Mouse (Mus musculus): ENCODE measurements at regions not wholly inside any gene's neighbourhood (a gene's known extent, or its start where the extent isn't known, plus 50 kb on each side); places are given as distances from the start of the nearest gene placed in this dataset.
"Not testable (repeated sequence)": the region's sequence is repeated elsewhere in the genome, so short reads cannot be mapped to it uniquely, and the experiment has no call there.

DNA sequence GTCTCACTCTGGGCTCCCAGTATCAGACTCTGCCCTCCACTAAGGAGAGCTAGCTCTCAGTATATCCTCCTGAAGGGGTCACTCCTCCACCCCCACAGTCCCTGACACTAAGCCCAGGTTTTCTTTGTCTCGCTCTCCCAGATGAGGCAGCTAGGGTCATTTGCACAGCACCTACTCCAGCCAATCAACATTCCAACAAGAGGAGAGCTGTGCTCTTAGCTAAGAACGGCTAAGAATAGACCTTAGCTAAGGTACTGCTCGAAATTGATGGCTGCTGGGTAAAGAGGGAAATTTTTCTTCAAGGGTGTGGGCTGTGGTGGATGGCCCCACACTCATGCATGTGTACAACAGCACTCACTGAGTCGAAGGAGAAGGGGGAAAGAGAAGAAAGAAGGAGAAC is 86.3 kb upstream of the Nt5e start:
- H3K27me3 ChIP-seq, result no peaks in the 10 kb centered on the region
- ATAC-seq (ENCODE audit: low read depth) (0 out of 2 replicates have a peak, but pooled peaks have one; percentile 18), DNase-seq (no peak)
- H3K36me3 ChIP-seq, result no peaks in the 10 kb centered on the region
- no peak overlapping the region for H3K9ac ChIP-seq
- H3K4me3 ChIP-seq (replicated peaks), result peak overlapping the region; percentile 36; the same call in 1 of the 2 replicates
- H3K4me2 ChIP-seq, result peak overlapping the region; percentile 53
- H3K4me1 ChIP-seq (replicated peaks), result no peaks in the 10 kb centered on the region
- 26% methylated on average over 4 of the region's 4 CpGs for WGBS (ENCODE audit: insufficient replicate concordance)
- H3K9me3 ChIP-seq (replicated peaks), result no peaks in the 10 kb centered on the region
- no peak overlapping the region for H3K27ac ChIP-seq

DNA sequence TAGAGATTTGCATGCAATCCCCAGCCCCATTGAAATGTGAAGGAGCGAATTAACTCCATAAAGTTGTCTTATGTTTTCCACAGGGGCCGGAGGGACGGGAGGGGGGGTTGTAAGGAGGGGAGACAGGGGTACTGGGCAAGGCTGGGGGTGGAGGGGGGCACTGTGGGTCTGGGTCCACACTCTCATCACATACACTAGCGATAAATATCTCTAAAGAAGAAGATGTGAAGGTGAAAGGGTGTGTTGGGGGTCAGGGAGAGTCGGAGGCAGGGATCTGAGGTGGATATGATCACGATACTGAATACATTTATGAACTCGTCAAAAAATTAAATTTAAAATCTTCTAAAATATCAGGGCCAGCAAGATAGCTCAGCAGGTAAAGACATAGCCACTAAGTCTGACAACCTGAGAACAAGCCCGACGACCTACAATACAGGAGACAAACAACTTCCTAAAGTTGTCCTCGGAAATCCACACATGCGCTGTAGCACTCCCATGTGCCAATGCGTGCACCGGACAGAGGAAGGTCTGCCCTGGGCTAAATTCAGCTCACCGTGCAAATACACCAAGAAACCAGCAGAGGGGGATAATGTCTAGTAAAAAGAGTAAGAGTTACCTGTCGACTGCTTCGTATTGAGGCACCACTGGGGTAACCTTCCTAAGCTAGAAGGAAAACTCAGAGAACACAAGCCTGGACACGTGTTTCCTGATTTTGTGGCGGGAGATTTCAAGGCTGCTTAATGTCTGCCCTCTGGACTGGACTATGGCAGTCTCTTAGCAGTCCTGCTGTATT is 85.6 kb upstream of the Nt5e start:
- DNase-seq (peak; percentile 63), ATAC-seq (ENCODE audit: low read depth) (peak; percentile 90)
- H3K27ac ChIP-seq, result no peak overlapping the region
- H3K4me2 ChIP-seq, result peak overlapping the region; percentile 53
- H3K9me3 ChIP-seq (replicated peaks), result no peaks in the 10 kb centered on the region
- peak overlapping the region; percentile 34; the same call in 1 of the 2 replicates for H3K9ac ChIP-seq
- no peaks in the 10 kb centered on the region for H3K4me1 ChIP-seq (replicated peaks)
- 9% methylated on average over 18 of the region's 18 CpGs for WGBS (ENCODE audit: insufficient replicate concordance)
- no peaks in the 10 kb centered on the region for H3K27me3 ChIP-seq
- no peaks in the 10 kb centered on the region for H3K36me3 ChIP-seq
- H3K4me3 ChIP-seq (replicated peaks), result peak overlapping the region; percentile 36

DNA sequence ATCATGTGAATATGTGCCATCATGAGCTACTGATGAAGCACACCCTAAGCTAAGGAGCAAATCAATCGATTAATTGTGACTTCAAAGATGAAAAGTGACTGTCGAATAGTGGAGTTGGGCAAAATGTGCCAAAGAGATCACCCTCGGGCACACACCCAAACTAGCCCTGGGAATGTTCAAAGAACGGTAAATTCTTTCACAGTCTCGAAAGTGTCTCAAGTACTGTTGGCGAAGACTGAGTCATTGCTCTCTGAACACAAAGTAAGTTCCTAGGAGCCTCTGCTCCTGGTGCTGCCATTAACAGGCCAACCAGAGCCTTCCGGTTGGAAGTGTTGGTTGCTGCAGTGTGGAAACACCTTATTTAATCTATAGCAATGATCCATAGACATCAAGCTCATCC is 84.5 kb upstream of the Nt5e start:
- Histone ChIP-seq H3K9ac (no peak overlapping the region), H3K4me3 (replicated peaks) (no peak overlapping the region), H3K27ac (no peak overlapping the region), H3K36me3 (no peaks in the 10 kb centered on the region), H3K4me2 (no peak overlapping the region), H3K4me1 (replicated peaks) (no peaks in the 10 kb centered on the region), H3K9me3 (replicated peaks) (no peaks in the 10 kb centered on the region), H3K27me3 (no peaks in the 10 kb centered on the region)
- DNase-seq (no peak), ATAC-seq (ENCODE audit: low read depth) (no peak)
- 79% methylated on average over 7 of the region's 7 CpGs for WGBS (ENCODE audit: insufficient replicate concordance)

DNA sequence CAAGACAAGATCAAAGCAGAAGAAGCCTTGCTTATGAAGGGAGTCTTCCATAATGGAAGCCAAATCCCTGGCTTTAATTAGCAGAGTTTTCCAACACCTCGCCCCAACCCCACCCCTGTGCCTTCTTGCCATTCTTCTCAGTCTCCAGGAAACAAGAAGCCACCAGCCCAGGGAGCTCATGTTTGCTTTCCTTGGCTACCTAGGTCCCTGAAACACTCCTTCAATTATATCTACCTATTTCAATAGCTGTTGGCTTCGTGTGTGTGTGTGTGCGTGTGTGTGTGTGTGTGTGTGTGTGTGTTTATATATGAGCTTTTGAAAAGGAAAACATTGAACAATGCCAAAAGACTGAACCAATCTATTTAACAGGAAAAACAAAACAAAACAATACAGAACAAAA is 82.5 kb upstream of the Nt5e start:
- 55% methylated on average over 3 of the region's 3 CpGs for WGBS (ENCODE audit: insufficient replicate concordance)

DNA sequence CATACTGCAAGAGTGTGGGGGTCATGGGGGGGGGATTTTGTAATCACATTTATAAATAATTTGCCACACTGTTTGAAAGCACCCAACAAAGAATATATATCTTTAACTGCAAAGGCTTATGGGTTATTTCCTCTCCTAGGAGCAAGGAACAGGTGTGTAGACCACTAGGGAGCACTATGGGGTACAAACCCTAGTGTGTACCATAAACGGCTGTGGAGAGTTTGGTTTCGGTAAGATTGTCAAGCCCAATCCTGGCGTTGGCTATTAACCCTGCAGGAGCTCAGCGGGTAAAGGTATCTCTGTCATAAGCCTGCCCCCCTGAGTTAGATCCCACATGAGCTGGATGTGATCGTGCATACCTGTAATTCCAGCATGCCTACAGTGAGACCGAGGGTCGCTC is 71.0 kb upstream of the Nt5e start:
- ATAC-seq (ENCODE audit: low read depth) (no peak), DNase-seq (no peak)
- Histone ChIP-seq H3K27ac (no peak overlapping the region), H3K4me3 (replicated peaks) (no peak overlapping the region), H3K4me2 (no peak overlapping the region), H3K4me1 (replicated peaks) (no peaks in the 10 kb centered on the region), H3K27me3 (no peaks in the 10 kb centered on the region), H3K36me3 (no peaks in the 10 kb centered on the region), H3K9ac (no peak overlapping the region), H3K9me3 (replicated peaks) (no peaks in the 10 kb centered on the region)
- 67% methylated on average over 7 of the region's 7 CpGs for WGBS (ENCODE audit: insufficient replicate concordance)

More for the DNA sequence above, 82.5 kb upstream of the Nt5e start:
- no peak for DNase-seq
- no peaks in the 10 kb centered on the region for H3K9me3 ChIP-seq (replicated peaks)
- no peak for ATAC-seq (ENCODE audit: low read depth)
- no peak overlapping the region for H3K9ac ChIP-seq
- H3K27ac ChIP-seq, result no peak overlapping the region
- H3K27me3 ChIP-seq, result no peaks in the 10 kb centered on the region
- H3K4me3 ChIP-seq (replicated peaks), result no peak overlapping the region
- H3K36me3 ChIP-seq, result no peaks in the 10 kb centered on the region
- H3K4me1 ChIP-seq (replicated peaks), result no peaks in the 10 kb centered on the region
- no peak overlapping the region for H3K4me2 ChIP-seq

DNA sequence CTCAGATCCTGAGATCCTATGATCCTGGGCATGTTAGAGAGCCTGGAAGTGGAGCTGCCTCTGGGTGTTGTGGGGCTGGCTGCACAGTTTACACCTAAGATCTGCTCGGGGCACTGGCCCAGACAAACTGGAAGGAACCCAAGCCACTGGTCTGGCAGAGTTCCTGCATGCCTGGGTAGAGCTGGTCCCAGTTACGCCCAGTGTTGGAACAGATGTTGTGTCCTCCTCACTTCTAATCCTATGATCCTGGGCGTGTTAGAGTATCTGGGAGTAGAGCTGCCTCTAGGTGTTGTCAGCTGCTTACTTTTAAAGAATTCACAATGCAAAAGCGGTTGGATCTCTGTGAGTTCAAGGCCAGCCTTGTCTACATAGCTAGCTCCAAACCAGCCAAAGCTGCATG is 67.4 kb upstream of the Nt5e start:
- 58% methylated on average over 4 of the region's 4 CpGs for WGBS (ENCODE audit: insufficient replicate concordance)
- DNase-seq (no peak), ATAC-seq (ENCODE audit: low read depth) (no peak)
- H3K27me3 ChIP-seq, result no peaks in the 10 kb centered on the region
- H3K9me3 ChIP-seq (replicated peaks), result no peaks in the 10 kb centered on the region
- H3K4me2 ChIP-seq, result no peak overlapping the region
- no peak overlapping the region for H3K4me3 ChIP-seq (replicated peaks)
- H3K4me1 ChIP-seq (replicated peaks), result no peaks in the 10 kb centered on the region
- no peaks in the 10 kb centered on the region for H3K36me3 ChIP-seq
- no peak overlapping the region for H3K27ac ChIP-seq
- H3K9ac ChIP-seq, result no peak overlapping the region

DNA sequence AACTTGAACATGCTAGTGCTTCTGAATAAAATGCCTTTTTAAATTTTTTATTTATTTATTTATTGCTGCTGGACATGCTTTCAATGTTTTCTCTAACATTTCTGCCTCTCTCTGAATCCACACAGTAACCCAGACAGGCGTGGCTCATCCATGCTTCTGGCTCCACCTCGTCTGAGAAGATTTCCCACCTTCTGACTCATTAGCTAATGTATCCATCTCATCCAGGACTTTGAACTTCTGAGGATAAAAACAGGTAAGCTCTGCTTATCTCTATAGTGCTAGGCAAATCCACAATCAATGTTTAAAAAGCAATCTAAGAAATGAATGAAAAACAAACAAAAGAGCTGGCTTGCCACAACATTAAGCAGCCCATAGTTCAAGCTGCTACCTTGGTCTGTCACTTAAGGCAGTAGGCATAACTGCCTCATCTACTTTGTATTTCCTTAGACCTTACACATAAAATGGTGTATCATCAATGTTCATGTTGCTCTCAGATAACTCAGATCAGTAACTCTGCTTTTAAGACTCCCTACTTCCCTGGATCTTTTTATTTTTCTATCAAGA is 66.8 kb upstream of the Nt5e start:
- no peaks in the 10 kb centered on the region for H3K27me3 ChIP-seq
- H3K27ac ChIP-seq, result no peak overlapping the region
- no peaks in the 10 kb centered on the region for H3K4me1 ChIP-seq (replicated peaks)
- no peak for DNase-seq
- no peak overlapping the region for H3K4me3 ChIP-seq (replicated peaks)
- H3K4me2 ChIP-seq, result no peak overlapping the region
- H3K9me3 ChIP-seq (replicated peaks), result no peaks in the 10 kb centered on the region
- no peak overlapping the region for H3K9ac ChIP-seq
- H3K36me3 ChIP-seq, result no peaks in the 10 kb centered on the region
- 53% methylated on average over 2 of the region's 2 CpGs for WGBS (ENCODE audit: insufficient replicate concordance)
- no peak for ATAC-seq (ENCODE audit: low read depth)

DNA sequence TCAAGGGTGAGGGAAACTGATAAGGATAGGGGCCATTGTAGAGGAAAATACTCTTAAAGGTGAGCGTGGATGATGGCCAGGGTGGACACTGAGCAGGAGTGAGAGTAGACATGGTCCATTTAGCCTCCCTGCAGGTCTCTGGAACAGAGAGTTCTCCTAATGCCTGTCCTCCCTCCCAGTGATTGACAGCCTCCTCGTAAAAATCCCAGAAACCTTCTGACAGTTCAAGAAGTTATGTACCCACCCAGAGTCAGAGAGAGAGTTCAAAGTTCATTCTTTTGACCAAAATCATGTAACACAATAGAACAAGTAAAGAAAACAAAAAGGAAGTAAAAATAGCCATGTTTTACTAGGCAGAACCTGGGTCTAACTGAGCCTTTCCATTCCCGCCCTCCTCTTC is 64.5 kb upstream of the Nt5e start:
- Histone ChIP-seq H3K4me3 (replicated peaks) (no peak overlapping the region), H3K4me1 (replicated peaks) (no peaks in the 10 kb centered on the region), H3K27me3 (no peaks in the 10 kb centered on the region), H3K36me3 (no peaks in the 10 kb centered on the region), H3K9me3 (replicated peaks) (no peaks in the 10 kb centered on the region), H3K4me2 (no peak overlapping the region), H3K9ac (no peak overlapping the region), H3K27ac (no peak overlapping the region)
- DNase-seq, result no peak
- ATAC-seq (ENCODE audit: low read depth), result no peak
- WGBS (ENCODE audit: insufficient replicate concordance), result 67% methylated on average over 3 of the region's 3 CpGs

DNA sequence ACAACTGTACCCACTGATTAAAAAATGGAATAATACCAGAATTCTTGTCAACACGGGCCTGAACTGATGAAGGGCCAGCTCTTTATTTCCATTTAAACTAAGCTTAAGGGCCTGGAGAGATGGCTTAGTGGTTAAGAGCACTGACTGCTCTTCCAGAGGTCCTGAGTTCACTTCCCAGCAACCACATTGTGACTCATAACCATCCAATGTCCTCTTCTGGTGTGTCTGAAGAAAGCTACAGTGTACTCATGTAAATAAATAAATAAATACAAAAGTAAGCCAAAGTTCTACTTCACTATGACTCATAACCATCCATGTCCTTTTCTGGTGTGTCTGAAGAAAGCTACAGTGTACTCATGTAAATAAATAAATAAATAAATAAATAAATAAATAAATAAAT is 60.7 kb upstream of the Nt5e start:
- not testable (repeated sequence) for H3K4me2 ChIP-seq; DNase-seq; H3K4me1 ChIP-seq (replicated peaks); H3K9ac ChIP-seq; H3K27ac ChIP-seq; H3K36me3 ChIP-seq; H3K9me3 ChIP-seq (replicated peaks); ATAC-seq (ENCODE audit: low read depth); H3K4me3 ChIP-seq (replicated peaks); H3K27me3 ChIP-seq
- 74% methylated on average over 1 of the region's 1 CpGs for WGBS (ENCODE audit: insufficient replicate concordance)

DNA sequence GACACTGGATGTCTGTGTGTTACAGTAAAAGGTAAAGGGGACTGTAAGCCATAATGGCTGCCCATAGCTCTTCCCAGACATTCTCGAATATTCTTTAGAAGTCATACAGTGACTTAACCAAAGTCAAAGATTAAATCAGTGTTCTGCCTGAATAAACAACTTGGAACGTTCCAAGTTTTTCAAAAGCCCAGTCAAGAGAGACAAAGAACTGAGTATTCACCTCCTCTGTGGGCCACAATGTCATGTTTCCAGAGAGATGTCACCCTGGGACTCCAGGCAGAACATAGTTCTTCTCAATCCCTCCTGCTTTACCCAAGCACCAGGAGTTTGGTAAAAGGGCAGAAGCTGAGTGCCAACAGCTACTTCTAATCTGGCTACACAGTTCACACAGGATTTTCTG is 58.2 kb upstream of the Nt5e start:
- H3K9ac ChIP-seq, result no peak overlapping the region
- ATAC-seq (ENCODE audit: low read depth) (no peak), DNase-seq (no peak)
- H3K9me3 ChIP-seq (replicated peaks), result no peaks in the 10 kb centered on the region
- no peak overlapping the region for H3K27ac ChIP-seq
- H3K4me2 ChIP-seq, result no peak overlapping the region
- WGBS (ENCODE audit: insufficient replicate concordance), result 64% methylated on average over 2 of the region's 2 CpGs
- no peaks in the 10 kb centered on the region for H3K36me3 ChIP-seq
- H3K4me3 ChIP-seq (replicated peaks), result no peak overlapping the region
- no peaks in the 10 kb centered on the region for H3K4me1 ChIP-seq (replicated peaks)
- no peaks in the 10 kb centered on the region for H3K27me3 ChIP-seq

DNA sequence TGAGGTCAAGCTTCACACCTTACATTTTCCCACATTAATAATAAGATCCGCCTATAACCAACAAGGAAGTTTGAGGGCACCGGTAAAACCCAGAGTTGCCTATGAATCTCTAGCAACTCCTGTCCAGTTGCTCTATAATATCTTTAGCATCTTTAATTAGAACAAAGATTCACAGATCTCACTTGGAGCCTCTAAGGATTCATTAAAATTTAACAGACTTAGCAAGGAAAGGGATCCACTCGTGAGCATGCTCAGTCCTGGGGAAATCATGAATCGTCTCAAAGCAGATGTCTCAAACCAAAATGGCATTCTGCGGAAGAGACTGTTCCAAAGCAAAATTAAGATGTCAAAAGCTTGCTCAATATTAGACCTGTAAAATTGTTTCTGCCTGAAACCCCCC is 57.8 kb upstream of the Nt5e start:
- no peak overlapping the region for H3K4me2 ChIP-seq
- H3K27ac ChIP-seq, result no peak overlapping the region
- no peaks in the 10 kb centered on the region for H3K9me3 ChIP-seq (replicated peaks)
- ATAC-seq (ENCODE audit: low read depth) (no peak), DNase-seq (no peak)
- no peaks in the 10 kb centered on the region; the same call in 1 of the 2 replicates for H3K4me1 ChIP-seq (replicated peaks)
- H3K36me3 ChIP-seq, result no peaks in the 10 kb centered on the region
- no peak overlapping the region for H3K9ac ChIP-seq
- WGBS (ENCODE audit: insufficient replicate concordance), result 79% methylated on average over 5 of the region's 5 CpGs
- no peaks in the 10 kb centered on the region for H3K27me3 ChIP-seq
- H3K4me3 ChIP-seq (replicated peaks), result no peak overlapping the region

DNA sequence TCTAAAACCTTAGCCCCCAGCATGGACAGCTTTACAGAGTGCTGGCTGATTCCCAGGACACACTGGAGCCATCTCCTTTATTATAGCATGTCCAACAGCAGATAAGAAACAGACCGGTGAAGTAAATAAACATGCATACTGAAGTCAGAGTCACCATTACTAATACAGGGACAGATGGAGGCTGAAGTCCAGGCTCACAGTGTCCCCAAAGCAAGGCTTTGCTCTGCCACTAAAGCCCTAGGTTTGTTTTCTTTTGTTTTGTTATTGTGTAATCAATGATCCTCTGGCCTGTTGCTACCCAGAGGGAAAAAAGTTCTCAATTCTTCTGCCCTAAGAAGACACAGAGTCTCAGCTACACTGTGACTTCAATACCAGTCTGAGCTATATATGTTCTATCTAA is 56.2 kb upstream of the Nt5e start:
- WGBS (ENCODE audit: insufficient replicate concordance), result 67% methylated on average over 1 of the region's 1 CpGs
- Histone ChIP-seq H3K27ac (no peak overlapping the region), H3K9me3 (replicated peaks) (no peaks in the 10 kb centered on the region), H3K4me1 (replicated peaks) (no peaks in the 10 kb centered on the region; the same call in 1 of the 2 replicates), H3K4me3 (replicated peaks) (no peak overlapping the region), H3K27me3 (no peaks in the 10 kb centered on the region), H3K36me3 (no peaks in the 10 kb centered on the region), H3K4me2 (no peak overlapping the region), H3K9ac (no peak overlapping the region)
- ATAC-seq (ENCODE audit: low read depth), result no peak
- no peak for DNase-seq
